Mouse (Mus musculus) CH12.LX (cell line): ENCODE data around the gene Tle2. TPM values are rescaled to one million over a fixed set of nuclear protein-coding genes. Genes with fewer than 3 reads are reported as not detected.

ENCODE experiments used
- DNase-seq: peaks from one replicate; pipeline ENCODE4 v3.0.0-alpha.2; 2013; ENCODE audit errors: extremely low read depth
- H3K27ac ChIP-seq: 2 replicates; pipeline ENCODE4 v1.5.1; 2012; ENCODE audit warnings: low read depth, mild to moderate bottlenecking, control low read depth, moderate library complexity; ENCODE audit not compliant: insufficient read depth
- H3K27me3 ChIP-seq: replicated peaks from 2 replicates; pipeline ENCODE3; 2012; ENCODE audit warnings: inconsistent platforms
- H3K36me3 ChIP-seq, 2 experiments: replicated peaks in 1 of 2; 2 replicates each; pipeline versions ENCODE3 to v1.6.1; 2012; ENCODE audit warnings: inconsistent platforms in 1 of 2, low read length in 1 of 2, mild to moderate bottlenecking in 1 of 2, mixed read lengths in 1 of 2, moderate library complexity in 1 of 2; ENCODE audit not compliant: control insufficient read depth in 1 of 2, insufficient read depth in 1 of 2
- H3K4me1 ChIP-seq, 2 experiments: 2 replicates each; pipeline ENCODE4 v1.6.1; 2012; ENCODE audit warnings: inconsistent platforms in 1 of 2, moderate library complexity in 1 of 2; ENCODE audit not compliant: insufficient read depth in 2 of 2, control insufficient read depth in 1 of 2
- H3K4me2 ChIP-seq: 2 replicates; pipeline ENCODE4 v1.6.1; 2012; ENCODE audit warnings: low read depth, mild to moderate bottlenecking, control low read depth; ENCODE audit not compliant: poor library complexity, insufficient read depth, severe bottlenecking
- H3K4me3 ChIP-seq, 3 experiments: fragments of 150-350 bp in 1 of 3; sonication (generic) in 1 of 3; replicated peaks in 1 of 3; 2 replicates each; pipeline versions ENCODE3 to v1.5.1; 2011 to 2012; ENCODE audit warnings: low read depth in 2 of 3, low read length in 2 of 3, mild to moderate bottlenecking in 2 of 3, moderate library complexity in 2 of 3, control low read depth in 1 of 3, improper control_type of control experiment in 1 of 3, inconsistent platforms in 1 of 3, mixed read lengths in 1 of 3; ENCODE audit not compliant: poor library complexity in 1 of 3
- H3K79me2 ChIP-seq: replicated peaks from 2 replicates; pipeline ENCODE4 v1.6.1; 2012; ENCODE audit warnings: mild to moderate bottlenecking, moderate library complexity; ENCODE audit not compliant: control insufficient read depth, poor library complexity, insufficient read depth, severe bottlenecking; ENCODE audit errors: extremely low read depth
- H3K9ac ChIP-seq: 2 replicates; pipeline ENCODE4 v1.6.1; 2012; ENCODE audit warnings: low read depth, mild to moderate bottlenecking, control low read depth, moderate library complexity; ENCODE audit not compliant: insufficient read depth
- H3K9me3 ChIP-seq: replicated peaks from 2 replicates; pipeline ENCODE3; 2012; ENCODE audit warnings: low read length, inconsistent platforms, mixed read lengths
- BHLHE40 ChIP-seq: IDR thresholded peaks from 2 replicates; pipeline ENCODE4 v1.6.1; 2011; ENCODE audit warnings: mild to moderate bottlenecking, low read depth, low read length, improper control_type of control experiment
- CHD1 ChIP-seq: IDR thresholded peaks from 2 replicates; pipeline ENCODE4 v1.6.1; 2012; ENCODE audit warnings: low read depth, low read length, improper control_type of control experiment, inconsistent platforms
- CHD2 ChIP-seq: IDR thresholded peaks from 2 replicates; pipeline ENCODE4 v1.6.1; 2011; ENCODE audit warnings: low read length, improper control_type of control experiment
- CTCF ChIP-seq, 2 experiments: IDR thresholded peaks in 1 of 2; conservative IDR thresholded peaks in 1 of 2; 2 replicates each; pipeline ENCODE4 v1.5.1; 2011 to 2012; ENCODE audit warnings: low read depth in 2 of 2, low read length in 2 of 2, improper control_type of control experiment in 1 of 2, inconsistent platforms in 1 of 2, mild to moderate bottlenecking in 1 of 2, moderate library complexity in 1 of 2
- E2F4 ChIP-seq: IDR thresholded peaks from 2 replicates; pipeline ENCODE4 v1.6.1; 2011; ENCODE audit warnings: low read depth, low read length, improper control_type of control experiment; ENCODE audit not compliant: insufficient replicate concordance
- EP300 ChIP-seq: IDR thresholded peaks from 2 replicates; pipeline ENCODE4 v1.6.1; 2011; ENCODE audit warnings: low read length, improper control_type of control experiment
- ETS1 ChIP-seq: conservative IDR thresholded peaks from 2 replicates; pipeline ENCODE4 v1.6.1; 2012; ENCODE audit warnings: low read depth, mild to moderate bottlenecking, inconsistent platforms, low read length, improper control_type of control experiment, moderate library complexity
- GABPA ChIP-seq: IDR thresholded peaks from 2 replicates; pipeline ENCODE4 v1.6.1; 2012; ENCODE audit warnings: low read depth, low read length, improper control_type of control experiment, inconsistent platforms; ENCODE audit not compliant: insufficient replicate concordance
- HCFC1 ChIP-seq: IDR thresholded peaks from 2 replicates; pipeline ENCODE4 v1.6.1; 2012; ENCODE audit warnings: low read depth, mild to moderate bottlenecking, inconsistent platforms, low read length, improper control_type of control experiment
- JUN ChIP-seq: IDR thresholded peaks from 2 replicates; pipeline ENCODE4 v1.6.1; 2011; ENCODE audit warnings: low read depth, mild to moderate bottlenecking, low read length, improper control_type of control experiment, moderate library complexity; ENCODE audit not compliant: insufficient read depth
- JUND ChIP-seq: conservative IDR thresholded peaks from 2 replicates; pipeline ENCODE4 v1.6.1; 2011; ENCODE audit warnings: low read depth, low read length, improper control_type of control experiment
- KAT2A ChIP-seq: IDR thresholded peaks from 2 replicates; pipeline ENCODE4 v1.6.1; 2012; ENCODE audit warnings: low read length, improper control_type of control experiment, inconsistent platforms; ENCODE audit not compliant: insufficient replicate concordance
- MAZ ChIP-seq: IDR thresholded peaks from 2 replicates; pipeline ENCODE4 v1.6.1; 2012; ENCODE audit warnings: low read depth, mild to moderate bottlenecking, inconsistent platforms, low read length, improper control_type of control experiment, moderate library complexity
- MXI1 ChIP-seq: IDR thresholded peaks from 2 replicates; pipeline ENCODE4 v1.6.1; 2011; ENCODE audit warnings: mild to moderate bottlenecking, low read depth, low read length, improper control_type of control experiment
- MYC ChIP-seq: IDR thresholded peaks from 2 replicates; pipeline ENCODE4 v1.6.1; 2011; ENCODE audit warnings: low read depth, mild to moderate bottlenecking, improper control_type of control experiment, low read length
- PAX5 ChIP-seq: IDR thresholded peaks from 2 replicates; pipeline ENCODE4 v1.6.1; 2012; ENCODE audit warnings: low read length, inconsistent platforms, mixed read lengths
- RCOR1 ChIP-seq: conservative IDR thresholded peaks from 2 replicates; pipeline ENCODE4 v1.6.1; 2012; ENCODE audit warnings: low read depth, mild to moderate bottlenecking, inconsistent platforms, low read length, improper control_type of control experiment
- SIN3A ChIP-seq: IDR thresholded peaks from 2 replicates; pipeline ENCODE4 v1.6.1; 2012; ENCODE audit warnings: low read length, improper control_type of control experiment, inconsistent platforms
- SMC3 ChIP-seq: IDR thresholded peaks from 2 replicates; pipeline ENCODE4 v1.6.1; 2011; ENCODE audit warnings: low read depth, low read length, improper control_type of control experiment
- TBP ChIP-seq: conservative IDR thresholded peaks from 2 replicates; pipeline ENCODE4 v1.6.1; 2011; ENCODE audit warnings: low read depth, low read length, improper control_type of control experiment
- TCF12 ChIP-seq: IDR thresholded peaks from 2 replicates; pipeline ENCODE4 v1.6.1; 2014; ENCODE audit warnings: low read depth, mild to moderate bottlenecking, inconsistent platforms, low read length, improper control_type of control experiment
- USF1 ChIP-seq: IDR thresholded peaks from 2 replicates; pipeline ENCODE4 v1.6.1; 2014; ENCODE audit warnings: low read depth, mild to moderate bottlenecking, inconsistent platforms, low read length, improper control_type of control experiment
- USF2 ChIP-seq: conservative IDR thresholded peaks from 2 replicates; pipeline ENCODE4 v1.6.1; 2011; ENCODE audit warnings: low read depth, low read length, improper control_type of control experiment
- ZKSCAN1 ChIP-seq: IDR thresholded peaks from 2 replicates; pipeline ENCODE4 v1.6.1; 2012; ENCODE audit warnings: low read depth, inconsistent platforms, low read length, improper control_type of control experiment, borderline replicate concordance
- ZMIZ1 ChIP-seq: IDR thresholded peaks from 2 replicates; pipeline ENCODE4 v1.6.1; 2012; ENCODE audit warnings: low read depth, mild to moderate bottlenecking, inconsistent platforms, low read length, improper control_type of control experiment
- ZNF384 ChIP-seq: IDR thresholded peaks from 2 replicates; pipeline ENCODE4 v1.6.1; 2012; ENCODE audit warnings: low read depth, low read length, improper control_type of control experiment, inconsistent platforms
- dilution Hi-C: fragments of 300-500 bp; cut with MboI; formaldehyde crosslinking; loops from 2 replicates; pipeline ENCODE4 v1.14.3; 2020; ENCODE audit warnings: low sequenced_read_pairs; ENCODE audit not compliant: extremely low pct_unique_long_range_greater_than_20kb, extremely low pct_ligation_motif_present
- in situ Hi-C: fragments of 300-500 bp; cut with MboI; formaldehyde crosslinking; loops from 3 replicates; pipeline ENCODE4 v1.14.3; 2019; ENCODE audit warnings: low sequenced_read_pairs, low pct_ligation_motif_present, low pct_unique_long_range_greater_than_20kb, mixed read lengths
- polyA plus RNA-seq: library from polyadenylated mRNA; unstranded; fragments of >175 nt; gene quantifications from 2 replicates; pipeline ENCODE4 v1.2.1, GENCODE M21; 2012; ENCODE audit warnings: low read depth; ENCODE audit not compliant: insufficient read length
- total RNA-seq, 2 experiments: library from RNA; depleted of rRNA; stranded (reverse); fragments of 300-350 nt in 1 of 2; fragments of >200 nt in 1 of 2; gene quantifications; 2 replicates each; pipeline ENCODE4 v1.2.3; 2012 to 2014

Gene Tle2
- total and polyA plus RNA-seq, 3 experiments = 0.29 to 0.30 TPM; not detected in 1

- dilution Hi-C loops = no loop called here
- no peaks in the 10 kb centered on the region for H3K36me3 ChIP-seq
- in situ Hi-C loops = no loop called here
- no peak overlapping the region for H3K4me2 ChIP-seq
- no peak overlapping the region for H3K4me3 ChIP-seq
- H3K79me2 ChIP-seq = no peaks in the 10 kb centered on the region
- H3K4me1 ChIP-seq = peaks cover 16 to 18% of the 10 kb centered on the region in 2 experiments
- TF ChIP-seq ZKSCAN1 (no peak), TBP (no peak), MXI1 (no peak), SMC3 (no peak), EP300 (no peak), MYC (no peak), USF2 (no peak), USF1 (no peak), RCOR1 (no peak), E2F4 (no peak), ETS1 (no peak), CHD2 (no peak), CTCF (conservative IDR thresholded peaks at IDR 0.05 in 1 of 2, IDR thresholded peaks at IDR 0.05 in 1 of 2; ENCODE audit: low read depth in 2 of 2, low read length in 2 of 2) (no peak), TCF12 (no peak), ZMIZ1 (no peak), PAX5 (no peak), CHD1 (no peak)
- no peak overlapping the region for H3K9ac ChIP-seq
- no peaks in the 10 kb centered on the region for H3K9me3 ChIP-seq
- DNase-seq = no peak
- H3K27ac ChIP-seq = no peak overlapping the region
- peaks cover 74% of the 10 kb centered on the region for H3K27me3 ChIP-seq
Measured at GRCm38 (mm10) chr10:81598871-81599270, 24.5 kb downstream of the Tle2 start.

- H3K9me3 ChIP-seq = no peaks in the 10 kb centered on the region
- H3K36me3 ChIP-seq = no peaks in the 10 kb centered on the region
- DNase-seq = no peak
- in situ Hi-C loops (loop anchor here (5.0 to 10.0 kb wide), 2 partner anchors 37 to 105 kb away; partner anchors contain the start of gene Ncln), dilution Hi-C loops (no loop called here)
- no peak overlapping the region for H3K4me2 ChIP-seq
- H3K4me1 ChIP-seq = peaks cover 20 to 26% of the 10 kb centered on the region in 2 experiments
- no peaks in the 10 kb centered on the region for H3K79me2 ChIP-seq
- H3K27ac ChIP-seq = no peak overlapping the region
- no peak overlapping the region for H3K9ac ChIP-seq
- no peak for TF ChIP-seq JUND
- TF ChIP-seq USF1 = no peak
- TF ChIP-seq CHD1 = no peak
- TF ChIP-seq BHLHE40 = no peak
- no peak for TF ChIP-seq ZNF384
- TF ChIP-seq MAZ = no peak
- no peak for TF ChIP-seq GABPA
- TF ChIP-seq KAT2A = no peak
- TF ChIP-seq SIN3A = no peak
- no peak for TF ChIP-seq ZMIZ1
- no peak for TF ChIP-seq MXI1
- no peak for TF ChIP-seq HCFC1
- TF ChIP-seq ETS1 = no peak
- TF ChIP-seq JUN = no peak
- H3K27me3 ChIP-seq = peaks cover 71% of the 10 kb centered on the region
- no peak overlapping the region for H3K4me3 ChIP-seq
Measured at GRCm38 (mm10) chr10:81599630-81600029, 25.3 kb downstream of the Tle2 start.
